Mouse (Mus musculus) 416B (cell line): ENCODE data around the gene Lrrc32.

Experiments
- DNase-seq: peaks from one replicate; pipeline ENCODE4 v3.0.0; 2011; ENCODE audit warnings: low read depth

Gene Lrrc32

DNA sequence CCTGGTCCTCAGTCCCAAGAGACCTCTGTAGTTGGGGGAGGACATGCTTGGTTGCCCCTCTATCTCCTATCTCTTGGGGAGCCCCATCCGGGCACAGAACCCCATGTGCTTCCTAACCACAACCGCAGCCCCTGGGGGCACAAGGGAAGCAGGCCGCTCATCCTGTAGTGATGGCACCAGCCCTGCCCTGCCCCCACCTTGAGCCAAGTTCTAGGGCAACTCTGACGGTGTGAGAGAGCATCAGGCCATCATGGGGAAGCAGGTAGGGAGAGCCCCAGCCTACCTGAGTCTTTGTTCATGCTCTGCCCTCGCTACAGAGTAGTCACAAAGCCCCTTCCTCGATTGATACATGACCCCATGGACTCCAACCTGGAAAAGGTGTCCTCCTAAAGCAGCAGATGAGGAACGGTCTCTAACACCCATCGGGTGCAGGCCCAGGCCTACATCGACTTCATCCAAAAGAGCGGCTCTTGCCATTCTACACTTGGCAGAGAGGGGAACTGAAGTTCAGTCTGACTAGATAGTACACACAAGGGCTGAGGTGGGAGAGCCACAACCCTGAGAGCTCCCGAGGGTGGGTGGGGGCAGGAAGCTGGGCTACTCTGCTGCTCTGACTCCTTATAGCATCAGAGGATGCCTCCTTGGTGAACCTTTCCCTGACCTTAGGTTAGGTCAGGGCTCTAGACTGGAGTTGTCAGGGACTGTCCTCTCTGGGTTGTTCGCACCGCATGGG is 519 bp upstream of the Lrrc32 start:
- DNase-seq: peak; percentile 12

DNA sequence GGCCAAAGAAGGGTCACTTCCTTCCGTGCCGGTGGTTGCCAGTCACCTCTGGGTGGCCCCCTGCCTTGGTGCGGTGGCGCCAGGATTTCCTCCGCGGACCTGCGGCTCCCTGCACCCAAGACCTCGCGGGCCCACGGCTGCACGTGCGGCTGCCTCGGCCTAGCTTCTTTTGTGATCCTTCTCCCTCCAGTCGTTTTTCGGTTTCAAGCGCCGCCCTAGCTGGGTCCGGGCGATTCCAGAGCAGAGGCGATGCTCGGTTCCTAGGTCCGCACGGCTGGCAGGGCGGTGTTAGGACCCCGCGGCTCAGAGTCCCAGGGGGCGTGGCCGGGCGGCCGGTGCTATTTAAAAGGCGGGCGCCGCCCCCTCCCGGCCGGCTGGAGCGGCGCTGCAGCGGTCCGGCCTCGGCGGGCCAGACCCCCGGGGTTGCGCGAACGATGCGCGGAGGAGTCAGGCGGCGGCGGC is 571 bp downstream of the Lrrc32 start:
- no peak for DNase-seq

DNA sequence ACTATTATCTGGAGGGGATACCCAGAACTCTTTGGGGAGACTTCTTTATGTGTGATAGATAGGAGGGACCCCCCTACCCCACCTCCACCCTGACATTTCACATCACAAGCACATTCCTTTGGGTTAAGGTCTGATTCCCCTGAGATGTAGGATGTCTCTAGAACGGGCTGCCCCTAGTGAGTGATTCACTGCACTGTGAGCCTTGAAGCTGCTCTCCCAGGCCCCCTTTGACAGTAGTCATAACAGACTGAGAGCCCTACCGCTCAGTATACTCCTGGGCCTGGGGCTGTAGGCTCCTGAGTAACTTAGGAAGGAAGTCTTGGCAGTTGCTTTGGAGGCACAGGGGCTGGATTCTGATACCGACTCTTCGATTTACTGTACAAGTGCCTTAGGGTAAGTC is 1.2 kb downstream of the Lrrc32 start:
- DNase-seq: no peak

DNA sequence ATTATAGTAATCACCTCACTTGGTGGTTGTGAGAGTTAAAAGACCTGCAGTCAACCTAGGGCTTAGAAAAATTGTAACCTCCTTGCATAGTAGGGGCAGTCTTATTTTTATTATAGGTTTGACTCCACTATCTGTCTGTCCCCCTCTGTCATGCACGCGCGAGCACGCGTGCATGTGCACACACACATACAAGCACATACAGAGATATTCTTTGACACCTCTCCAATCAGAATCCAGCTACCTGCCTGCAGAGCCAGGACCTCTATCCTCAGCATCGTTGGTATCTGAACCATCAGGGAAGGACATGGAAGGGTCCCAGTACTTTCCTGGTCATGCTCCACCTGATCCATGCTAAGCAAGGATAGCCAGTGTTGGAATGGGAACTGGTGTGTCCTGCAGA is 1.8 kb downstream of the Lrrc32 start:
- DNase-seq: no peak

DNA sequence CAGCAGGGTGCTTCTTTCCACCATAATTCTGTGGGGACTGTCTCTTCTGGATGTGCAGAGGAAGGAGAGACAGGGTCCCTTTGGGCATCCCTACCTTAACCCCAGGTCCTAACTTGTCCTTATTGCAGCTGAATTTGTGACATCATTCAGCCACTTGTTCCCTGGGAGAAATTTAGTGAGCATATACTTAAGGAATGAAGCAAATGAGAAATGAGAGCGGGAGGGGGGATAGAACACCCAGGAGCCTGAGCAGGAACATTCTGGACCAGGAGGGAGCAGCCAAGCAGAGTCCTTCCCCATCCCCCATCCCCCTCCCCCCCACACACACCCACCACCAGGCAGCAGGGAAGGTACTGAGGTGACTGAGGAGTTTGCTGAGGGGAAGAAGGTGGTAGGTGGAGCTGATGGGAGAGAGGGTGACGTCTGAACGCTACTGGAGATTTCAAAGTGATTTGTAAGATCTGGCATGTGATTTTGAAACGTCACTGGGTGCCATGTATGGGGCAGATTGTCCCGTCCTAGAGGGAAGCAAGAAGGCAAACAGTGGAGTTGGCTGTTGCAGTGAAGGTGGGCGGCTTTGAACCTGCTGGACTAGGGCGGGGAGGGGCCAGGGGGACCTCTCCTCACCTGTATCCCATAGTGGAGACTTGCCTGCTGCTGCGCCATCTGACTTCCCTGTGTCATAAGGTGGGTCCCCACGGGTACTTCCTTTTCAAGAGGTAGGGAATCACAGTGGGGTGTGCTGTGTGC is 2.5 kb downstream of the Lrrc32 start:
- DNase-seq: no peak

DNA sequence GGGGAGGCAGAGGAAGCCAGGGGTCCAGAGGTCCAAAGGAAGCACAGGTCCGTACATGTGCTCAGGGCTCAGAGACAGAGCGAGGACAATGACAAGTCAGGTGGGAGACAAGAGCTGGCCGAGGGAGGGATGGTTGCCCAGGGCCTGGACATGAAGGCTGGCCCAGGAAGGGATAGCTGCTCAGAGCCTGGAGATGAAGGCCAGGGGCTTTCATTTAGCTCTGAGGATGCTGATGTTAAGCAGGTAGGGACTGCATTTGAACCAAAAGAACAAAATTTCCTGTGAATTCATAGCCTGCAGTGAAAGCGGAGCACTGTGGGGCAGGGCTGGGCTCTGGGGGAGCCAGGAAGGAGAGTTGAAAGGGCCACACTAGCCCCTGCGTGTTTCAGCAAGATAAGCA is 3.2 kb downstream of the Lrrc32 start:
- no peak for DNase-seq

DNA sequence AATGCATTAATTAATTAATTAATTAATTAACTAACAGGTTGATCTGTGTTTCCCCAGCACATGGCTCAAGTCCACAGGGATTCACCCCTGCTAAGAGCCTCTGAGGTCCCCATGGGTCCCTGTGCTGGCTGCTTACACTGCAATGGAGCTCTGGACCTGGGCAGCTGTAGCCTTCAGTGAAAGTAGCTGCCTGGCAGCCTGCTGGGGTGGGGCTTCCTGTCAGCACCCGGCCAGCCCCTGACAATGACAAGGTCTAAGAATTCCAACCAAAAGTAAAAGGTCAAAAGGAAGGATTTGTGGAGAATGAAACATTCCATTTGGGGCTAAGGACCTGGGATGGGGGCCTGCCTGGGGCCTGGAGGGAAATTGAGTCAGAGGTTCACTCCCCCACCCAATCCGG is 4.2 kb downstream of the Lrrc32 start:
- DNase-seq: no peak

DNA sequence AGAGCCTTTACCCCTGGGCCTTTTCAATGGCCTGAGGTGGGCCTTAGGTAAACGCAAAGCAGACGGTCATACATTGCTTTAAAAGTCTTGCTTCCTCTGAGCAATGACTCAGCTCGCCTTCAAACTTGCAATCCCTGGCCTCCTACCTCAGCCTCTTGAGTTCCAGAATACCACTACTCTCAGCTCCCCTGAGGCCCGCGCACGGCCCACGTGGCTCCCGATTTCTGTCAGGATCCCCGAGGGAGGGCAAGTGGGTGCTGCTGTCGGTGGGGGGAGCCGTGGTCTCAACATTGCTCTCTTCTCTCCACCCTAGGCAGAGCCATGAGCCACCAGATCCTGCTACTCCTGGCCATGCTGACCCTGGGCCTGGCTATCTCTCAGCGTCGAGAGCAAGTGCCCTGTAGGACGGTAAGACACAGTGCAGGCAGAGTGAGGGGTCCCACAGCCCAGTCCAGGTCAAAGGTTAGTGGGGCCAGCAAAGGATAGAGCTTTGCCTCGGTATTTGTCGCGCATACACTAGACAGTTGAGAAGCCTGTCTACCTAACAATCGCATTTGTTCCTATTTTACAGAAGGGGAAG is 4.9 kb downstream of the Lrrc32 start:
- DNase-seq: peak; percentile 17

DNA sequence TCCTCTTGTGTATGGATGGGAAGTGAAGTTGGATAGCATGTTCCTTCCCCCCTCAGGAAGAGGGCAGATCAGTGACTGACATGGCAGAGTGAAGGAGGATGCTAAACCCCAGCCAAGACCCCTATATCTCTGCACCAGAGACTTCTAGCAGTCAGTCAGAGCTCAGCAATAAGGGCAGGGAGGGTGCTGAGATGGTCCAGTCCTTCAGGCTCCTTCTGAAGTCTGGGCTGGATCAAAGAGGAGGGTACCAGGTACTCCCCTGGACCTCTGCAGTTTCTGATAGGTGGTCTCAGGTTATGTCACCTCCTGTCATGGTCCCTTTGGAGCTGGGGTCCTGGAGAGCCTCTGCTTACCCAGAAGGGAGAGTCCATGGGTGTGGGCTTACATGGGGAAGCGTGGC is 6.5 kb downstream of the Lrrc32 start:
- DNase-seq: no peak

DNA sequence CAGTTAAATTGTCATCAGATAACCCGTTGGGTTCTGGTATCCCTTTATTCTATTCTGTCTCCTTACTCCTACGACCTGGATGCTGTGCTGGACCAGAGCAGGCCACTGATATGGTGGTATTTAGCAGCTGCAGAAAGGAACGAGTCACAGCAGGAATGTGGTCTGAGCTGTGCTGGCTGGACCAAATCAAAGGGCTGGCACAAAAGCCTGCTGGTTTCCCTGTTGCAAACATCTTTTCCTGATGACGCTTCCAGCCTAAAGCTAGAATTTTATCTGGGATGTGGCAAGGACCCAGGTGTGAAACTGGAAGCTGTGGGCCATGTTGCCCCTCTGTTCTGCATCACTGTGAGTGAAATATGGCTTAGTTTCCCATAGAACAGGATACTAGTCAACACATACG is 8.4 kb downstream of the Lrrc32 start:
- DNase-seq: no peak

DNA sequence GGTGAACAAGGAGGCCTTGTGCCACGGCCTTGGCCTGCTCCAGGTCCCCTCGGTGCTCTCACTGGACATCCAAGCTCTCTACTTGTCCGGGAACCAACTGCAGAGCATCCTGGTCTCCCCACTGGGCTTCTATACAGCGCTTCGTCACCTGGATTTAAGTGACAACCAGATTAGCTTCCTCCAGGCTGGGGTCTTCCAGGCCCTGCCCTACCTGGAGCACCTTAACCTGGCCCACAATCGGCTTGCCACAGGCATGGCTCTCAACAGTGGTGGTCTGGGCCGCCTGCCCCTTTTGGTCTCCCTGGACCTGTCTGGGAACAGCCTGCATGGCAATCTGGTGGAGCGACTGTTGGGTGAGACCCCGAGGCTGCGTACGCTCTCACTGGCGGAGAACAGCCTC is 9.0 kb downstream of the Lrrc32 start:
- no peak for DNase-seq

DNA sequence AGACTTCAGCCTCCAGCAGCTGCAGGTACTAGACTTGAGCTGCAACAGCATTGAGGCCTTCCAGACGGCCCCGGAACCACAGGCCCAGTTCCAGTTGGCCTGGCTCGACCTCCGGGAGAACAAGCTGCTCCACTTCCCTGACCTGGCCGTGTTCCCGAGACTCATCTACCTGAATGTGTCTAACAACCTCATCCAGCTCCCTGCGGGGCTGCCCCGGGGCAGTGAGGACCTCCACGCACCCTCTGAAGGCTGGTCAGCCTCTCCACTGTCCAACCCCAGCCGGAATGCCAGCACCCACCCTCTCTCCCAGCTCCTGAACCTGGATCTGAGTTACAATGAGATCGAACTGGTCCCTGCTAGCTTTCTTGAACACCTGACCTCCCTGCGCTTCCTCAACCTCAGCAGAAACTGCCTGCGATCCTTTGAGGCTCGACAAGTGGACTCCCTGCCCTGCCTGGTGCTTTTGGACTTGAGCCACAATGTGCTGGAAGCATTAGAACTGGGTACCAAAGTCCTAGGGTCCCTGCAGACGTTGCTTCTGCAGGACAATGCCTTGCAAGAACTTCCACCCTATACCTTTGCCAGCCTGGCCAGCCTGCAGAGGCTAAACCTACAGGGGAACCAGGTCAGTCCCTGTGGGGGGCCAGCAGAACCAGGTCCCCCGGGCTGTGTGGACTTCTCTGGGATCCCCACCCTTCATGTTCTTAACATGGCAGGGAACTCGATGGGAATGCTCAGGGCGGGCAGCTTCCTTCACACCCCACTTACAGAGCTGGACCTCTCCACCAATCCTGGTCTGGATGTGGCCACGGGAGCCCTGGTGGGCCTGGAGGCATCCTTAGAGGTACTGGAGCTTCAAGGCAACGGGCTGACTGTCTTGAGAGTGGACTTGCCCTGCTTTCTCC is 9.8 kb downstream of the Lrrc32 start:
- DNase-seq: no peak

DNA sequence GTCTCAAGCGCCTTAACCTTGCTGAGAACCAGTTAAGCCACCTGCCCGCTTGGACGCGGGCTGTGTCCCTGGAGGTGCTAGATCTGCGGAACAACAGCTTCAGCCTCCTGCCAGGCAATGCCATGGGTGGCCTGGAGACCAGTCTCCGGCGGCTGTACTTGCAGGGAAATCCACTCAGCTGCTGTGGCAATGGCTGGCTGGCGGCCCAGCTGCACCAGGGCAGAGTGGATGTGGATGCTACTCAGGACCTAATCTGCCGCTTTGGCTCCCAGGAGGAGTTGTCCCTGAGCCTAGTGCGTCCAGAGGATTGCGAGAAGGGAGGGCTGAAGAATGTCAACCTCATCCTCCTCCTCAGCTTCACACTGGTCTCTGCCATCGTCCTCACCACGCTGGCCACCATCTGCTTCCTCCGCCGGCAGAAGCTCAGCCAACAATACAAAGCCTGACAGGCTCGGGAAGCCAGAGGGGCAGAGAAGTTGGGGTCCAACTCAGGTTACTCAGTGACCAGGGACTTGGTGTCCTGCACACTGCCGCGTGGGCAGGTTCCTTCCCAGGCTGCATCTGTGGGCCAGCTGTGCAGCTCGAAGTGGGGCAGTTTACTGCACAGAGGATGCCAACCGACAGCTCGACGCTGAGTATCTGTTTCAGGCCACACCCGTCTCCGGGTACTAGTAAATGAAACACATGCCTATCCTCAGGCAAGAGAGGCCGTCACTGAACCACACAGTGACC is 10.6 kb downstream of the Lrrc32 start:
- DNase-seq: no peak

DNA sequence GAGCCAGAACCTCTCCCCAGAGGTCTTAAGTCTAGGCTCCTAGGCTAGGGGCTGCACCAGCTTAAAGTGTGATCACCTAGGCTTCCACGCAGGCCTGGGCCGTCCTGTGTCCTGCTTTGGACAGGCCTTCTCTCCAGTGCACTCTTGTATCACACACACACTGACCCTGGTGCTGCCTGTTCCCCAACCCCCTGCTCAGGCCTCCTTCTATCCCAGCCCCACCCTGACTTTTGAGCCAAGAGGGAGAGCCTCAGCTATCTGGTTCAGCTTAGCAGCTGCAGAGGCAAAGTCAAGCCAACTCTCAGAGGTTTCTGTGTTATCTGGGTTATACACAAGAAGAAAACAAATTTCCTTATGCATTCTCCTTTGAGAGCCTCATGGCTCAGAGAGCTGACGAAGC is 11.4 kb downstream of the Lrrc32 start:
- no peak for DNase-seq

DNA sequence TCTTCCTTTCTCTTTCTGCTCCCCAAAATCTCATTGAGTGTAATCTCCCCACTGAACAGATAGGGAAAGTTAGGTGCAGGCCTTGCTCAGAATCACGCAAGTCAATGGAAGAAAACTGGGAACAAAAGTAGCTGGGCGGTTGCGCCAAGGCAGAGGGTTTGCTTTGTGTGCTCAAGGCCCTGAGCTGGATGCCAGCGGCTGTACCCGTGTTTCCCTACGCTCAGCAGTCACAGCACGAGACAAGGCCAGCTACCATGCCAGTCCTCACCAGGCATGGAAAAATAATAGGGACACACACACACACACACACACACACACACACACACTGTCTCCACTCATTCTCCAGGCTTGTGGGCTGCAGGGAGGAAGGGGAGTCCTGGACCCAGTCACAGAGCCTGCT is 12.0 kb downstream of the Lrrc32 start:
- no peak for DNase-seq

DNA sequence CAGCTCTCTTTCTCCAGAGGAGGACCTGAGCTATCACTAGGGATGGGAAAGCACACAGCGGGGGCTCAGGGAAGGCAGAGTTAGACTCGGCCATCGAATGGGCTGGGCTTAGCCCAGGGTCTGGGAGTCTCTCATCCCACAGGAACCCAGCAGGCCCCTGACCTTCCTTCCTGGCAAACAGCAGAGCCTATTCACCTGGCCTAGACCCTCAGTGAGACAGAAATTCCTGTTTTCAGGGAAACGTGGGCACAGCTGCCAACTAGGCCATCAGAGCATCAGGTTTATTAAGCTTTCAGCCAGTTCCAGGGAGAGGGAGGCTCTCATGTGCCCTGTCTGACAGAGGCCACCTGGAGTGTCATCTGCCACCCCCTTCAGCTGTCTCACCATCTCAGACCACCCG is 13.8 kb downstream of the Lrrc32 start:
- DNase-seq: no peak

DNA sequence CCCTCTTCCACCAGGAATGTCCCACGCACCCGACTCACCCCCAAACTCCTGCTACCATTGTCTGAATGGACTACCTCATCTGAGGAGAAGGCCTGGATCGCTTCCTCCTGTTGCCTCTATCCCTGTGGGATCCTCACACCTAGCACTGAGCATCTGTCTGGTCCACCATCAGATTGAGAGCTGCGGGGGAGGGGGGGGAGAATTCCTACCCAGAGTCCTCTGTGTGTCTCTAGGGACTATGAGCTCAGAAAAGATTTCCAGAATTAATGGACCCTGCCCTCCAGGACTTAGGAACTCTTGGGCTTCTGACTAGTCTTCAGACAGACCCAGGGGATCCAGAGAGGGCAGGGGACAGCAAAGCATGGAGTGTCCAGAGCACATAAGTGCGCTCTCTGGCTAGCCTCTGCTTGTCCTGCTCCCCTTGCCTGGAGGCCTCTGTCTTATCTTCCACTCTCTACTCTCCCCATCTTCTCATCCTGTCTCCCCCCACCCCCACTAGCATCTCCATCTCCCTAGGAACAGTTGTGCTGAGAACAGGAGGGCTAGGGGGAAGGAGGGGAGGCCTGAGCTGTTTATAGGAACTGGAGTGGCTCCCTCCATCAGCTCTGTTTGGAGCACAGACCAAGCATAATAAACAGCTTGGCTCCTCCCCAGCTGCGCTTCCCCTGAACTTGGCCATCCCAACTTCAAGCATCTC is 15.0 kb downstream of the Lrrc32 start:
- DNase-seq: no peak

DNA sequence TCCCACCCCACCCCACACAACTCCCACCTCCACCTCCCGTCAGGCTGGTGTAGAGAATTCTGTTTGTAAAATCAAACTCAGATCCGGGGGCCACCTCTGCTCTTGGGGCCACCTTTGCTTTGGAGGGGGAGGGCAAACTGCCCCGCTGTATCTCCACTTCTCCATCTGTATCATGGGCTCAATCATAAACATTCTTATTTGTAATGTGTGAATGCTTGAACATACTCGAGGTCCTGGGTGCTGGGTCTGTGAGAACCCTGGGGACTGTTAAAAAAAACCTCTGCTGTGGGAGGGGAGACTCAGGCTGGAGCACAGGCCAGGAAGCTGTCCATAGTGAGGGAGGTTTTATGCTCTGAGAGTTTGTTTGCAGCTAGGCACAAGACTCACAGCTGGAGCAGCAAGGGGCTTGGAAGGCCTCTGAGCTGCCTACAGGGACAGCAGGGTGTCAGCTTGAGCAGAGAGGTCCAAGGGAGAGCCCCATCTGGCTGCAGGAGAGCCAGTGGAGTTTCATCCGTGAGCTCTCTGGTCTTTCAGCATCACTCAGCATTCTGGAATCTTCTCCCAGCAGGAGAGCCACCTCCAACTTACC is 15.7 kb downstream of the Lrrc32 start:
- DNase-seq: no peak

DNA sequence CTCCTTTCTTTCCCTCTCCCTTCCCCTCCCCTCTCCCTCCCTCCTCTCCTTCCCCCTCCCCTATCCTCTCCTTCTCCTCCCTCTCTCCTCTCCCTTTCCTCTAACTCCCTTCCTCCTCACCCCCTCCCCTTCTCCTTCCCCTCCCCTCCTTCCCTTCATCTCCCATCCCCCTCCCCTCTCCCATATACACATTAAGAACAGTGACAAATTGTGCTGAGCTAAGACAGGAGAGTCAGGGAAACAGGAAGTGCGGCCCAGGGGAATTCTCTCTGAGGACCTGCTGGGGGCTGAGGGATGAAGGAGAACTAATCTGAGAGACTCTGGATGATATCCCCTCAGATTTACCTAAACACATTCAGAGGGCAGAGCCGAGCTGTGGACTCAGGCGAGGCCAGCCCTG is 16.6 kb downstream of the Lrrc32 start:
- DNase-seq: no peak
